Mouse (Mus musculus): ENCODE data around the gene Ksr2. TPM values are rescaled to one million over a fixed set of nuclear protein-coding genes. Genes with fewer than 3 reads are reported as not detected.
"Not testable (repeated sequence)": the region's sequence is repeated elsewhere in the genome, so short reads cannot be mapped to it uniquely, and the experiment has no call there.

The Ksr2 gene
- polyA plus RNA-seq, 2 experiments from 2014 or later, result 0.79 to 0.99 TPM

GRCm38 (mm10) chr5:117409369-117409768, 4.4 kb upstream of the Ksr2 start:
- no peak for ATAC-seq

GRCm38 (mm10) chr5:117414611-117415010, 811 bp downstream of the Ksr2 start:
- no peak for ATAC-seq

- ATAC-seq, result no peak
Observed at GRCm38 (mm10) chr5:117415011-117415912, 1.5 kb downstream of the Ksr2 start.

DNA sequence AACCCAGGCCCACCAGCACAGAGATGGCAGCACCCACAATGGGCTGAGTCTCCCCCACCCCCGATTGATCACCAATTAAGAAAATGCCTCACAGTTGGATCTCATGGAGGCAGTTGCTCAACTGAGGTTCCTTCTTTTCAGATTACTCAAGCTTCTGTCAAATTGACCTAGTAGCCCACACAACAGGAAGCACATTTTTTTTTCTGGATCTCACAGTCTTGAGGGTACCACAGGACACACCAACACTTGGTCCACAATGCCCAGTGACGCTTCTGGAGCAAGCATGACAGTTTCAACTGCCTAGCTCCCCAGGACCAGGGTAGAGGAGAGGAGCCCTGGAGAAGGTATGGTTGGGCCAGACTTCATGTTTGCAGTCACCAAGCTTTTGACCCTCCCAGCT, 3.6 kb downstream of the Ksr2 start:
- no peak for ATAC-seq

DNA sequence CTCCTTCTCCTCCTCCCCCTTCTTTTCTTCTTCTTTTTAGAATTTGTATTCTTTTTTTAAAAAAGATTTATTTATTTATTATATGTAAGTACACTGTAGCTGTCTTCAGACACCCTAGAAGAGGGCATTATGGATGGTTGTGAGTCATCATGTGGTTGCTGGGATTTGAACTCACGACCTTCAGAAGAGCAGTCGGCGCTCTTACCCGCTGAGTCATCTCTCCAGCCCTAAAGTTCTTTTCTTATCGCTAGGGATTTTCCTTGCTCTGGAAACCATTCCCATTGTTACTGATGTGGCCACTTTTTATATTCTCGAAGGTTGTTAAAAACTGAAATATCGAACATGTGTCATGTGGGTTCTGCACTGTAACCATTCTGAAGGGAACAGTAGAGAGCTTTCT, 19.7 kb downstream of the Ksr2 start:
- ATAC-seq, result not testable (repeated sequence)

DNA sequence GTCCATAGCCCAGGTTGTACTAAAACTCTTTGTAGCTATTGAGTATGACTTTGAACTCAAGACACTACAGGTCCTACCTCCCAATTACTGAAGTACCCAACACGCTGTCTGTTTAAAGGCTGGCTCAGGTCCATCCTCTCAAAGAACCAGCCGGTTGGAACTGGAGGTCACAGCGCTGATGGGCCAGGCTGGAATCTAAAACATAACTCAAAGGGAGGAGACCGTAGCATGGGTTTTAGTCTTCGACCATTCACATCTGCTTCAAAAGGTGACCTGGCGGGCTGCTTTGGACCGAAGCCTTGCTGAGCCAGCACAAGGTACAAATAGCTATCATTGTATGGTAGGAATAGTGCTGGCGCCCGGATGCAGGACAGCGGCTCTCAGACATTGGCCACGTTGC, 26.5 kb downstream of the Ksr2 start:
- ATAC-seq, result no peak

DNA sequence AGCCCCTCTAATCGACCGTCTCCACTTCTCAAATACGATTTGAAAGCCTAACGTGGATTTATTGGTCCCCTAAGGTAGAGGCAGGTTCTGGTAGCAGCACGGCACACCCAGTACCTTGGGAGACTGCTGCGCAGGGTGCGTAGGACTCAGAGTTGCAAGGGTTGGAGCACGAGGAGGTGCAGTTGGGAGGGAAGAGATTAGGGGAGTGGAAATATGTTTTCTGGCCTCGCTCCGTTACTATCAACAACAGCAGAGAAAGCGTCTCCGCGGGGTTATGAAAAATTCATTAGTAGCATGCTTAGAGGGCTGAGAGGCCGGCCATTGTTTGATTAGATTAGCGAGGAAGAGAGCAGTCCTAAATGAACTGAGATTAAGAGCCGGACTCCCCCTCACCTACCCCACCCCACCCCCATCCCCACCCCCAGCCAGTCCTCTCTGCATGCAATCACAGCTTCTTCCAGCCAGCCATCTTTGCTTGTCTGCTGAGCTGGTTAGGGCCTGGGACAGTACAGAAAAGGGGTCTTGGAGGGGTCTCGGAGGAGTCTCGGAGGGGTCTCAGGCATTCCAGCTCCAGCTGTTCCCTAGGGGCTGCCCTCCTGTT, 27.5 kb downstream of the Ksr2 start:
- ATAC-seq, result no peak

DNA sequence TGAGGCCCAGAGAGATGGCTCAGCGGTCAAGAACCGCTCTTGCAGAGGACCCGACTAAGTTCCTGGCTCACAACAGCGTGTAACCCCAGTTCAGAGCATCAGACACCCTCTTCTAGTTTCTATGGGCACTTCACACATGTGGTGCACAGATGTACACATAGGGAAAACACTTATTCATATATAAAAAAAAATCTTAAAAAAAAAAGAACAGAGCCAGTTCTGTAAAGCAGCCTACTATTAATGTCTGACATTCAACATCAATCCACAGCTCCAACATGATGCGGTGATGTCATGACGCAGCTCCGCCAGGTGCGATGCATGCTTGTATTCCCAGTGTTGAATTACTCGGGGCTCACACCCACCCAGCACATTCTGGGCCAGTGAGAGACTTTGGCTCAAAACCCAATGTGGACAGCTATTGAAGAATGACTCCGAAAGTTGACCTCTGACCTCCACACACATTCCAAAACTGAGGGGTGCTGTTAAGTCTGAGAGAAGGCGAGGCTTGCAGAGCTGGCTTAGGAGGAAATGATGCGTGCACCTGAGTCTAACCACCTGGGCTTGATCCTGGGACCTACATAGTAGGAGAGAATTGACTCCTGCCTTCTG, 28.5 kb downstream of the Ksr2 start:
- no peak for ATAC-seq

DNA sequence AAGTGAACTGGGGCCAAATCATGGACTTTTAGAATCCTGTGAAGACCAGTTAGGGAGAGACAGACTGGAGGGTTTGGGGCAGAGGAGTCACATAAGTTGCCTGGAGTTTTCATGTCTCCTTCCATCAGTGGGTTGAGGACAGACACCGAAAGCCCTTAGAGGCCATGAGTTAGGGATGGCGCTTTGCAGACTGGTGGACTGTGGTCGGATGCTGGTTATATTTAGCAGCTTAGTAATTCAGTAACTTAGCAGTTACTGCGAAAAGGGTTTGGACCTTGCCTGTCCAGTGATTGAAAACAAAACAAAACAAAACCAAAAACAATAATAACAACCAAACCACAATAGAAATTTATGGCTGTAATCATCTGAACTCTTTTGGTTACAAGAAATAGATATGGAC, 29.3 kb downstream of the Ksr2 start:
- ATAC-seq, result no peak

DNA sequence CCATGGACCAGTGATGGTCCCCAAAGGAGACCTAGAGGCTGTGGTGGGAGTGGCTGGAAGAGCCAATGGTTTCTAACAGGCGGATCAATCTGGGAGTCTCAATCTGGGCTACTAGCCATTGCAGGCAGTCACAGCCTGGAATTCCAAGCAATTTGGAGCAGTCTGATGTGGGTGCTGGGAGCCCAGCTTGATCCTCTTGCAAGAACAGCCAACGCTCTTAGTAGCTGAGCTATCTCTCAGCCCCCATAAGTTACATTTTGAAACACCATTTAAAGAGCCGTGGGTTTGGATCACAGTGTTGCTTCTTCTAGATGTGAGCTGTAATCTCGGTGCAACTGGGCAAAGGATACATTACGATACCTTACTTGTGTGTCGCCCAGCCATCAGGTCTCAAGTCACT, 30.1 kb downstream of the Ksr2 start:
- no peak for ATAC-seq

- ATAC-seq, result no peak
Observed at GRCm38 (mm10) chr5:117447698-117448097, 33.9 kb downstream of the Ksr2 start.

GRCm38 (mm10) chr5:117452013-117452412, 38.2 kb downstream of the Ksr2 start:
- ATAC-seq, result no peak

DNA sequence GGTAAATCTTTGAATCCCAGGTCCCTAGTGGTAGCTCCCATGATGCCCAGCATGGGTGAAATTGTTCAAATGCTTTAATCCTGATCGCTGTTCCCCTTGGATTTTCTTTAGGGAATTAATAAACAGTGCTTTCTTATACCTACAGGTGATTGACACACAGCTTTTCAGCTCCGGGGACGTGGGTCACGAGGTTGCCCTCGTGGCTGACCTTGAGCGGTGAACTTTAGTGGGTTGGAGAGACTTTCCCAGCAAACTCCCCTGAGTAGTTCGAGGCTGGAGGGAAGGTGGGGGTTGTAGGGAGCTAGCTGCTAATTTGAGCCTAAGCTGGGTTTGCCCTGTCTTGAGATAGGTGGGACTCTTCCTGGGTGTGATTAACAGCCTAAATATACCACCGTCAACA, 41.7 kb downstream of the Ksr2 start:
- ATAC-seq, result no peak

DNA sequence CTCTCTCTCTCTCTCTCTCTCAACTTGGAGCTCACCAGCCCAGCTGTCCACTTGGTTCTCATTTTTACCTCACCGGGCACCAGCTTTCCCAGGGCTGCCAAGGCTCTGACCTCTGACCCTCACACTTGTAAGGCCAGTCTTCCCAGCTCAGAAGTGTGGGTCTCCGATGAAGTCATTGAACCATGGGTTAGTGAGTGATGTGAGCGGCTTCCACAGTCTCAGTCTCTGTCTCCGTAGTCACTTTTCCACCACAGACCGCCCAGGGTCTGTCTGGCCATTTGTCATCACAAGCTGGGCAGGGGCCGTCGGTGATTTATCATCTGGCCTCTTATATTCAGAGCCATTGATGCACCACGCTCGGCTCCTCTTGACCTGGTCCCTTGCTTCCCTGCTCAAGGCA, 43.3 kb downstream of the Ksr2 start:
- no peak for ATAC-seq

DNA sequence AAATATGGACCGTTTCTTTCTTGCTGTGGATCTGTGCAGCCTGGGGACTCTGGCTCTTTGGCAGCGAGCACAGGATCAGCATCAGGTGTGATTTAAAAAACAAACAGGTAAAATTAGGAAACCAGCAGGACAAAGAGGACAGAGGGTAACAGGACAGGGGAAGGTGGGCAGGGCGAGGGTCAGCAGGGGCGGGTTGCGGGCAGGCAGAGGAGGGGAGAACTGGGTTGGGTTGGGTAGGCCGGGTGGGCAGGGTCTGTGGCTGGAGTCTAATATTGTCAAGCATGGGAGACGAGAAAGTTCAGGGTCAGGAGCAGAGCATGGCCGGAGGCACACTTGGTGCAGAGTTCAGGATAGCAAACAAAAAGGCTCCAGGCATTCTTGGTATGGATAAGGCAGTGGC, 43.8 kb downstream of the Ksr2 start:
- no peak for ATAC-seq

GRCm38 (mm10) chr5:117458899-117459298, 45.1 kb downstream of the Ksr2 start:
- no peak for ATAC-seq

GRCm38 (mm10) chr5:117460261-117460660, 46.5 kb downstream of the Ksr2 start:
- no peak for ATAC-seq

- ATAC-seq, result peak; percentile 51
Observed at GRCm38 (mm10) chr5:117467052-117467451, 53.3 kb downstream of the Ksr2 start.

DNA sequence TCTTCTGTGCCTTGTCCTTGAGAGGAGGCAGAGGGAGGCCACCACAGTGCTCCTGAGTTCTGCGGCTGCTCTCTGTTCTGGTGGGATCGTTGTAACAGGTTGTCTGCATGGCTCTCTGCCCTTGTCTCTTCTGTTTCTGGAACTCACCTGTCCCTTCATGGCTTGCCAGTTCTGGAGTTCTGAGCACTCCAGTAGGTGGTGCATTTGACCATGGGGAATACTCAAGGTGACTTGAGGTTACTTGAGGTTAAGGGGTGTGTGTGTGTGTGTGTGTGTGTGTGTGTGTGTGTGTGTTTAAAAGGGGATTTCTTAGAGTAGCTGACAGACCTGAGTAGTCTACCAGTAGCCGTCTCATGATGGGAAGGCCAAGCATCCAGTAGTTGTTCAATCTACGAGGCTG, 55.2 kb downstream of the Ksr2 start:
- ATAC-seq, result no peak

DNA sequence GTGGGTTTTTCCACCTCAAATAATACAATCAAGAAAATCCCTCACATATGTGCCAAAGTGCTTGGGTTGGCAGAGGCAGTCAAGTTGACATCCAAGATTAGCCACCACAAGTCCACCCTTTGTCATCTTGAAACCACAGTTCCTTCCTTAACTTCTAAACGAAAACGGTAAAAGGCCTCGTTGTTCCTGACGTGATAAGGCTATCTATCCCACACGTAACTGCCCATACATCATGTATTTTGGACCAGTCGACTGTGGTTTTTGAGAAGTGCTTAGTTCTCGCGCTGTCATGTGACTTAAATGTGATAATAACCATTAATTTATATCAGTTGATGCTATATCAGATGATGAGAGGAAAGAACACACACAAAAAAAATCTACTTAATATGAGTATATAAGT, 55.8 kb downstream of the Ksr2 start:
- no peak for ATAC-seq

DNA sequence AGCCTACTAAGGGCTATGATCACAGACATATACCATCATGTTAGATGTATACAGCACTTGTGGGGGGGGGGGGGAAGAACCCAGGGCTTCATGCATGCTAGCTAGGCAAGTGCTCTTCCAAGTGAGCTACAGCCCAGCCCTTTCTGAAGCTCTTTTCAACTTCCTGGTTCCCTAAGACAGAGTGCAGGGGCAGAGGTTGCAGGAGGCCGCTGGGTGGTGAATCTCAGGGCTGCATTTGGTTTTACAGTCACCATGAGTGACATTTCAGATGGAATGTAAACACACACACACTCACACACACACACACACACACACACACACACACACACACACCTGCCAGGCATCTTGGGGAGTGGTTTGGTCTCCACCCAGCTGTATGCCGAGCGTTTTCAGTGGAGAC, 67.4 kb downstream of the Ksr2 start:
- ATAC-seq, result peak; percentile 37

- peak; percentile 85 for ATAC-seq
Observed at GRCm38 (mm10) chr5:117481586-117481985, 67.8 kb downstream of the Ksr2 start.

DNA sequence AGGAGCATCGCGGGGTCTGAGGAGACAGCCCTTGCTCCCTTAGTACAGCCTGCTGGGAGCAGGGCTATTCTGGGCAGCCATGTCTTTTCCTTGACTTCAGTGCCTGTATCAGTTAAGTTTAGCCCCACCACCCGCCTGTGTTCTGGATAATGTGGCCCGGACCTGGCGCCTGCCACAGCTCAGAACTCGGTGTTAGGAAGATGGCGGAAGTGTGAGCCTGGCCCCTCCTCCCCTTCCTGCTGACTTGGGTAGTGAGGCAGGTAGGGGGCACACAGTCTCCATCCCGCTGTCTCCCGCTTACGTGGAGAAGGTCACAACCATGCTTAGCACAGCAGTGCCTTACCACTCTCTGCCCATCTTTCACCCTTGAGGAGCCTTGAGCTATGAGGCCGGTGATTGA, 68.2 kb downstream of the Ksr2 start:
- peak; percentile 19 for ATAC-seq

- ATAC-seq, result no peak
Observed at GRCm38 (mm10) chr5:117485411-117485810, 71.6 kb downstream of the Ksr2 start.

Data from CD4-positive, CD25-positive, alpha-beta regulatory T cell, adult 4 months (primary cell).